Mouse (Mus musculus) cerebellum, adult 11 months (tissue): Measurements from ENCODE around the gene Hspg2.
A peak's percentile ranks its signal among the peaks of the same experiment; 100 is the strongest.

Source experiments
- DNase-seq: peaks from one replicate; pipeline ENCODE4 v3.0.0; 2022

Gene Hspg2

DNA sequence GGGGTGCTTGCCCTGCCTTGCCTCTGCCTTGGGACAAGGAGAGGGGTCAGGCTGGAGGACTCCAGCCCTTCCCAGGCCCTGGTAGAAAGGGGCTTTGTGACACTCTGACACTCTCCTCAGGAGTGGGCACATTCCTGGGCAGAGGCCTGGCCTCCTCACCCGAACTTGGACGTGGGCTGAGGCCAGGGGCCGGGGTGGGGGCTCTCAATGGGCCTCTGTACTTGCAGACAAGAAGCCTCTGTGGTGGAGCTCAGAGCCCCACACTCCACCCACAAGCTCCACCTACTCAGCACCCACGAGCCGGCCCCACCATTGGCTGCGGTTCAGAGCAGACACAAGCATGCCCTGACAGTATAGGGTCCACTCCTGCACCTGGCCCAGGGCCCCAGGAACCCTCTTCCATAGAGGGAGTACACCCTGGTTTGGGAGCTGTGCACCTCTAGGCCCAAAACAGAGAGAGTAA is 35.0 kb downstream of the Hspg2 start:
- no peak for DNase-seq

- DNase-seq = no peak
Observed at GRCm38 (mm10) chr4:137506629-137507028, 38.1 kb downstream of the Hspg2 start.

DNA sequence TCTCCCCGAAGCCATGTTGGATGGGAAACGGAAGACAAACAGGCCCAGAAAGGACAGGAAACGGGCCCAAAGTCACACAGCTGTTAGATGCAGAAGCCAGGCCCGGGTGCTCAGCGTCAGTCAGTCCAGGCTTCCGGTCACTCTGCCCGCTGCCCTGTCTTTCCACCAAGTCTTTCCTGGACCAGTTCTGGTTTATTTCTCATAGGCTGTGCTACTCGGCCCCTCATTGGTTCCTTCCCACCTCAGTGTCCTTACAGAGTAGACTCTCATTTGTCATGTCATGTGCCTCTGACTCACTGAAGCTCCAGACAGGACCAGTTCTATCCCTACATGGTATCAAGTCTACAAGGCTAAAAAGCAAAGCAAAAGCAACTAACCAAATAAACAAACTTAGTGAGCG is 41.0 kb downstream of the Hspg2 start:
- DNase-seq = no peak

DNA sequence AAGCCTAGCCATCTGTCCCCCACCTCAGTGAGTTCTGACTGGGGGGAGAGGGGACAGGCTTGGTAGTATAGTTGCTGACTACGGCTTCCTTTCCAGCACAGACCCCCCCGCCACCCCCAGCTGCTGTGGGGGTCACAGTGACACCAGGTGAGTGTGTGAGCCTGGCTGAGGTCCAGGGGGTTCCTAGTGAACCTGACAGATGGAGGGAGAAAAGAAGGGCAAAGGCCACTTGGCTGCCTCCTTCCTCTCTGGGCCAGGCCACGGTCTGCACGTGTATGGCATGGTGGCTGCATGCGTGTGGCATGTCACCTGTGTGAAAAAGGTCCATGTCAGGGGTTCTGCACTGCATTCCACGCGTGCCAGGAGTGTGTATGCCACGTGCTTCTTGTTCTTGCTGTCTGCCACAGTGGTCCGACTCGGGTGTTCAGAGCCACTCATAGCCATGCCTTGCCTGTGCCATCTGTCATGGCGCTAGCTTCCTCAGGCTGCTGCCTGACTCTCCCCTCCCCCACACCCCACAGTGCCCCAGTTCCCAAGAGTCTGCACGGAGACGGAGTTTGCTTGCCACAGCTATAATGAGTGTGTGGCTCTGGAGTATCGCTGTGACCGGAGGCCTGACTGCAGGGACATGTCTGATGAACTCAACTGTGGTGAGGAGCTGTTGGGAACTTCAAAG is 41.6 kb downstream of the Hspg2 start:
- DNase-seq = no peak

DNA sequence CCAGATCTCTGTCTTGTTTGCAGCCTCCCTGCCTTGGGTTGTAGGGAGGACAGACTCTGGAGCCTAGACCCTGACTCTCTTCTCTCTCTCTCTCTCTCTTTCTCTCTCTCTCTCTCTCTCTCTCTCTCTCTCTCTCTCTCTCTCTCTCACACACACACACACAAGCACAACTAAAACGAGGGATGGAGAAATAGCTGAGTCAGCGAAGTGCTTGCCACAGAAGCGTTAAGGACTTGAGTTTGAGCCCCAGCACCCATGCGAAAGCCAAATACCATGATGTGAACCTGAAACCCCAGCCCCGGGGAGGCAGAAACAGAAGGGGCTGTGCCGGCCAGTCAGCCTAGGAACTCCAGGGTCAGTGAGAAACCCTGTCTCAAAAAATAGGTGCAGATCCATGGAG is 44.3 kb downstream of the Hspg2 start:
- DNase-seq = no peak

DNA sequence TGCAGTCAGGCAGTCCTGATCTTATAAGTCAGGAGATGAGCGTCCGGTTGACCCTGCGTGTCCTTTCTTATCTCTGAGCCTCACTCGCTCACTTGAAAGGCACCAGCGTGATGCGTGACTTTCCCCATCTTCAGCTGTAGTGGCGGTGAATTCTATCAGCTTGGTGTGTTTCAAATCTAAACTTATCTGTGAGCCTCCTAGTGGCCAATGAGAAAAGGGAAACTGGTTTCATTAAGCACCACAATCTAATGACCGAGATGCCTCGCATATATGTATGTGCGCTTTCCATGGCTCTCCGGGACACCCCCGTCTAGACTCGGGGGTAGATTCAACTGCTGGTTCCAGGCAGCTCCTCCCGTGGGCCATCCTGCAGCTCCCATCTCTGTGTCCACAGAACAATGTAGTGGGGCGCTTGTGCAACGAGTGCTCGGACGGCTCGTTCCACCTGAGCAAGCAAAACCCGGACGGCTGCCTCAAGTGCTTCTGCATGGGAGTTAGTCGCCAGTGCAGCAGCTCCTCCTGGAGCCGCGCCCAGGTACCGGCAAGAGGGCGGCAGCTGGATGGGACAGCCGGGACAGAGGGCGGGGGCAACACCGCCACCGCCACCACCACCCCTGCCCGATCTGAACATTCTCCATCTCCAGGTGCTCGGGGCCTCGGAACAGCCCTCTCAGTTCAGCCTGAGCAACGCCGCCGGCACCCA is 49.6 kb downstream of the Hspg2 start:
- no peak for DNase-seq

DNA sequence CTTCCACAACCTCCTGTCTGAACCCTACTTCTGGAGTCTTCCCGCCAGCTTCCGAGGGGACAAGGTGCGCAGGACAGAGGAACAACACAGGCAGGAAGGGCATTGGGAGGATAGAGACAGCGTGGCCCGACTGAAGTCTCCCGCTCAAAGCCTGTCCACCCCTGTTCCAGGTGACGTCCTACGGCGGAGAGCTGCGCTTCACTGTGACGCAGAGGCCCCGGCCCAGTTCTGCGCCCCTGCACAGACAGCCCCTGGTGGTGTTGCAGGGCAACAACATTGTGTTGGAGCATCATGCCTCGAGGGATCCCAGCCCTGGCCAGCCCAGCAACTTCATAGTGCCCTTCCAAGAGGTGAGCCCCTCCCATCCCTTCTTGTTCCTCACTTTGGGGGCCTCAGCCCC is 50.2 kb downstream of the Hspg2 start:
- no peak for DNase-seq

GRCm38 (mm10) chr4:137520346-137520745 is 51.8 kb downstream of the Hspg2 start:
- DNase-seq = no peak

DNA sequence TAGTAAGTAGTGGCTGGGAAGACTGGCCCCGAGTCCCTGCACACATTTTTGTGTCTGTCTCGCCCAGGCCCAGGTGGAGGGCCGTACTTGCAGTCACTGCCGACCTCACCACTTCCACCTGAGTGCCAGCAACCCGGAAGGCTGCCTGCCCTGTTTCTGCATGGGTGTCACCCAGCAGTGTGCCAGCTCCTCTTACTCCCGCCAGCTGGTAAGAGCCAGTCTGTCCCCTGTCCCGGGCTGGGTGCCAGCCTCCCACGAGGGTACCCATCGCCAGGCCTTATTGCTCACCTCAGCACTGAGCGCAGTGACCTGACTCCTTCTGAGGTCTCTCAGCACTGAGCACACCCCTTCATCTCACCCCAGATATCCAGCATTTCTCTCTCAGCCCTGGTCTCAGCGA is 53.4 kb downstream of the Hspg2 start:
- peak; percentile 70 for DNase-seq

GRCm38 (mm10) chr4:137525426-137525825 is 56.9 kb downstream of the Hspg2 start:
- no peak for DNase-seq

DNA sequence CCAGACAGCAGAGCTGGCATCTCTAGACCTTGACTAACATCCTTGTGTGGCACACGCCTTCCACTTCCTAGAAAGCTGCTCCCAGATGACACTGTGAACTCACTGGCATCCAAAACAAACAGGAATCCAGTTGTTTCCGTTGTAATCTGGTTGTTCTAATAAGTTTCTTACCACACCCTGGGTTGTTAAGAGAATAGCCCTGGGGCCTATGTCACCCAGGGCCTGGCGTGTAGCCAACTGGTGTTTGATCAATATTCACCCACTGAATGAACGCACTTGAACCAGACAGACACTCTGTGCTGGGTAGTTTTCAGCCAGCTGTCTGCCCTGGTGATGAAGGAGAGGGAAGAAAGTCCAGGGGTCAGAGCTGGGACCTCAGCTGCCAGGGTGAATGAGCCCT is 58.8 kb downstream of the Hspg2 start:
- DNase-seq = no peak

GRCm38 (mm10) chr4:137527872-137528271 is 59.3 kb downstream of the Hspg2 start:
- DNase-seq = no peak

GRCm38 (mm10) chr4:137540356-137540755 is 71.8 kb downstream of the Hspg2 start:
- no peak for DNase-seq

DNA sequence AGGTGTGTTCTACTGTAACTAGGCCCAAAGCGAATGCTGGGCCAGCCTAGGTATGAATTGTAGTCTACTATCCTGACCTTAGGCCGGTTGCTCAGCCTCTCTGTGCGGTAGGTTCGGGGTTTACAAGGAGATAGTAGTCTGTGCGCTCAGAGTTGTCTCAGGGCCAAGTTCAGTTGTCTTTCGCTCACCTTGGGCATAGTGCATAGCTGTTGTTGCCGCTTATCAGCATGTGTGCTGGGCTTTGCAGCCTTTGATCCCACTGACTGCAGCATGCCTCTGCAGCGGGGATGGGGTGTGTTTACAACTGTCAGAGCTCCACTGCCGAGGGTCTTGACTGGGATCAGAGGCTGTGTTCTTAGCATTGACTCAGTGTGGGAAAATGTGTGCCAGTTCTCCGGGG is 74.4 kb downstream of the Hspg2 start:
- DNase-seq = no peak

- DNase-seq = no peak
Observed at GRCm38 (mm10) chr4:137545568-137545967, 77.0 kb downstream of the Hspg2 start.

GRCm38 (mm10) chr4:137546003-137546525 is 77.5 kb downstream of the Hspg2 start:
- DNase-seq = peak; percentile 33

DNA sequence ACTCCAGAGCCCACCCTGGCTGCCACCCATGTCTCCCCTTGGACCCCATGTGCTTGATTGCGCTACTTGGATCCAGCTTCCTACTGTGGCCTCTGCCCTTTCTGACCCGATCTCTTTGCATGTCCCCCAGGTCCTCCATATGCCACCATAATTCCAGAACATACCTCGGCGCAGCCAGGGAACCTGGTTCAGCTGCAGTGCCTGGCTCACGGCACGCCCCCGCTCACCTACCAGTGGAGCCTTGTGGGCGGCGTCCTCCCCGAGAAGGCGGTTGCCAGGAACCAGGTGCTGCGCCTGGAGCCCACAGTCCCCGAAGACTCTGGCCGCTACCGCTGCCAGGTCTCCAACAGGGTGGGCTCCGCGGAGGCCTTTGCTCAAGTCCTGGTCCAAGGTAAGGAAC is 84.9 kb downstream of the Hspg2 start:
- peak; percentile 55 for DNase-seq

DNA sequence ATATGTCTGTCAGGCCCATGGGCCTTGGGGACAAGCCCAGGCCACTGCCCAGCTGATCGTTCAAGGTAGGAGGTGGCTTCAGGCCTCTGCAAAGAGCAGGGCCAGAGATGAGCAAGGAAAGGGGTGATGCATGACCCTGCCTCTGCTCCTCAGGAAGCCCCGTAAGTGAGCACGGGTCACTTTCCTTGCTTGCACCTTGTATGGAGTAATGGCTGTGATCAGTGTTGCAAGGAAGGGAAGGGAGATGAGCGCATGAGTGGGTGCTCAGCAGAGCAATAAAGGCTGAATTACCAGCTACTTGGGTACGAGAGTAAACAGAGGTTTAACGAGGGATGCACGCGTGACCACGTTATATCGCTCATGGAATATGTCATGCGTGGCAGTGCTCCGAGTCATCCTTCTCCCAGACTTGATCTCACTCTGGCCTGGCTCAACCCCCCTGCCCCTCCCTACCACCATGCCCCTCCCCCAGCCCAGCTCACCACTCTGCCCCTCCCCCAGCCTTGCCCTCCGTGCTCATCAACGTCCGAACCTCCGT is 88.2 kb downstream of the Hspg2 start:
- no peak for DNase-seq

DNA sequence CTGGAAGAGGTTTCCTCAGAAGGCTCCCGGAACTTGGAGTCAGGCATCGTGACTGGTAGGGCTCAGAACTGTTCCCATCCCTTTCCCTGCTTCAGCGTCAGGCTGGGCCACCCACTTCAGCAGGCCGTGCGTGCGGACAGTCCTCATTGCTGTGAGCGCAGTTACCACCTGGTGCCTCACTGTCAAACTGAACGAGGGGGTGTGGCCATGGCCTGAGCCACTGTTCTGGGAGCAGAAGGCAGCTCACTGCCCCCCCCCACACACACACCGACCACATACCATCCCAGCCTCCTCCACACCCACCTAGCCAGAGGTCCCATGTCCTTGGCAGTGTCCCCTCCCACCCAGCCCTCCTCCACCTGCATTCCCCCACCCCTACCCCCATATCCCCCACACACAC is 101.3 kb downstream of the Hspg2 start:
- no peak for DNase-seq

GRCm38 (mm10) chr4:137574469-137574868 is 105.9 kb downstream of the Hspg2 start, which contains the start of gene Ldlrad2:
TSS of gene Ldlrad2 (minus strand) at chr4:137574569.
- DNase-seq = no peak

GRCm38 (mm10) chr4:137577486-137577885 is 108.9 kb downstream of the Hspg2 start:
- DNase-seq = no peak

GRCm38 (mm10) chr4:137578181-137578845 is 109.7 kb downstream of the Hspg2 start:
- DNase-seq = peak; percentile 77

GRCm38 (mm10) chr4:137579789-137580188 is 111.2 kb downstream of the Hspg2 start:
- no peak for DNase-seq
